Mouse (Mus musculus) heart, postnatal 0 days (tissue): ENCODE results near the gene Ptges3l. TPM values are rescaled to one million over a fixed set of nuclear protein-coding genes. Genes with fewer than 3 reads are reported as not detected.

ENCODE experiments used
- ATAC-seq: fragments of 200-750 bp; cut with Nextera tagmentation; 2 replicates; pipeline ENCODE4 v1.8.0; 2017; ENCODE audit warnings: low read depth, moderate number of reproducible peaks, moderate library complexity; ENCODE audit not compliant: insufficient read depth
- DNase-seq: peaks from one replicate; pipeline ENCODE4 v3.0.0-alpha.2; 2016; ENCODE audit warnings: low spot score
- H3K27ac ChIP-seq: fragments of 300-500 bp; sonication (generic); 2 replicates; pipeline ENCODE4 v1.5.1; 2014; ENCODE audit warnings: low read depth, mild to moderate bottlenecking
- H3K27me3 ChIP-seq: fragments of 300-500 bp; sonication (generic); 2 replicates; pipeline ENCODE4 v1.6.1; 2014; ENCODE audit warnings: low read length, mixed read lengths; ENCODE audit not compliant: control insufficient read depth, insufficient read depth
- H3K36me3 ChIP-seq: fragments of 300-500 bp; sonication (generic); replicated peaks from 2 replicates; pipeline ENCODE4 v1.6.1; 2014; ENCODE audit warnings: low read length, mixed read lengths; ENCODE audit not compliant: control insufficient read depth, insufficient read depth
- H3K4me1 ChIP-seq: fragments of 300-500 bp; sonication (generic); 2 replicates; pipeline ENCODE4 v1.6.1; 2014; ENCODE audit warnings: antibody characterized with exemption; ENCODE audit not compliant: control insufficient read depth, insufficient read depth
- H3K4me2 ChIP-seq: fragments of 300-500 bp; sonication (generic); 2 replicates; pipeline ENCODE4 v1.6.1; 2014; ENCODE audit warnings: low read depth, mild to moderate bottlenecking, low read length, moderate library complexity
- H3K4me3 ChIP-seq: fragments of 300-500 bp; sonication (generic); 2 replicates; pipeline ENCODE4 v1.5.1; 2014; ENCODE audit warnings: low read depth, low read length
- H3K9ac ChIP-seq: fragments of 300-500 bp; sonication (generic); replicated peaks from 2 replicates; pipeline ENCODE4 v1.6.1; 2014; ENCODE audit warnings: low read depth, low read length, mixed read lengths
- H3K9me3 ChIP-seq: fragments of 300-500 bp; sonication (generic); replicated peaks from 2 replicates; pipeline ENCODE4 v1.6.1; 2016; ENCODE audit warnings: low read length; ENCODE audit not compliant: control insufficient read depth
- CTCF ChIP-seq: IDR thresholded peaks from 2 replicates; pipeline ENCODE4 v1.5.1; 2016; ENCODE audit warnings: antibody characterized with exemption, control low read depth, low read depth
- EP300 ChIP-seq: IDR thresholded peaks from 2 replicates; pipeline ENCODE4 v1.6.1; 2016; ENCODE audit warnings: antibody characterized with exemption, low read depth
- WGBS: fragments of 180-500 bp; shearing (Covaris S2); extraction: QIAGEN DNeasy Blood & Tissue Kit; methylation state at CpG from one replicate; pipeline ENCODE4 v1.1.7; 2014; 5-methylcytosine and 5-hydroxymethylcytosine counted together
- polyA plus RNA-seq: library from polyadenylated mRNA; unstranded; fragments of >200 nt; fragmentation: Nextera tagmentation; extraction: Ambion mirVana; gene quantifications from 2 replicates; pipeline ENCODE4 v1.2.1, GENCODE M21; 2015
- total RNA-seq: library from RNA; depleted of rRNA; stranded (reverse); fragments of >200 nt; gene quantifications from 2 replicates; pipeline ENCODE4 v1.2.3, GENCODE M21; 2014; ENCODE audit warnings: low replicate concordance

Gene Ptges3l
- total and polyA plus RNA-seq, 2 experiments from 2014 or later = 32.8 to 86.9 TPM

DNA sequence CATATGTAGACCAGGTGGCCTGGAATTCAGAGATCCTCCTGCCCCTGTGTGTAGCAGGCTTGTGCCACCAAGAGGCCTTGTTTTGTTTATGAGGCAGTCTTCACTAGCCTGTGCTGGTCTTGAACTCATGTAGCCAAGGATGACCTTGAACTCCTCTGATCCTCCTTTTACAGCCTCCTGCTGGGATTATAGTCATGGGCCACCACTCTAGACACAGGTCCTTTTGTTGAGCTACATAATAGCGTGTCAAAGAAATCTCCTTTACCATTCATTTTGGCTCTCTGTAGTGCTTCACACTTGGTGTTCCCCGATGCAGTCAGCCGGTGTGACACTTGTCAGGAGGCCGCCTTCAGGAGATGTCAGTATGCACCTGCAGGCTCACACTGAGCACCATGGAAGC, 11.8 kb upstream of the Ptges3l start:
- H3K36me3 ChIP-seq = peaks cover 34% of the 10 kb centered on the region
- no peak overlapping the region for H3K9ac ChIP-seq
- no peak overlapping the region for H3K4me3 ChIP-seq
- H3K4me1 ChIP-seq = no peaks in the 10 kb centered on the region
- H3K27me3 ChIP-seq = no peaks in the 10 kb centered on the region
- no peak for TF ChIP-seq EP300
- no peak for ATAC-seq
- H3K9me3 ChIP-seq = no peaks in the 10 kb centered on the region
- H3K27ac ChIP-seq = no peak overlapping the region
- 80% methylated on average over 4 of the region's 4 CpGs for WGBS
- no peak for DNase-seq
- H3K4me2 ChIP-seq = no peak overlapping the region

GRCm38 (mm10) chr11:101435831-101436230, 10.7 kb upstream of the Ptges3l start:
- H3K9me3 ChIP-seq = no peaks in the 10 kb centered on the region
- peaks cover 45% of the 10 kb centered on the region for H3K36me3 ChIP-seq
- H3K4me2 ChIP-seq = no peak overlapping the region
- H3K27ac ChIP-seq = no peak overlapping the region
- no peak for ATAC-seq
- no peak for DNase-seq
- no peak overlapping the region for H3K9ac ChIP-seq
- no peaks in the 10 kb centered on the region for H3K27me3 ChIP-seq
- 64% methylated on average over 4 of the region's 4 CpGs for WGBS
- no peak overlapping the region for H3K4me3 ChIP-seq
- no peak for TF ChIP-seq CTCF
- TF ChIP-seq EP300 = no peak
- no peaks in the 10 kb centered on the region for H3K4me1 ChIP-seq

- no peak for TF ChIP-seq CTCF
- TF ChIP-seq EP300 = no peak
- Histone ChIP-seq H3K4me1 (no peaks in the 10 kb centered on the region), H3K27ac (no peak overlapping the region), H3K4me3 (no peak overlapping the region), H3K9ac (no peak overlapping the region), H3K27me3 (no peaks in the 10 kb centered on the region), H3K36me3 (peaks cover 59% of the 10 kb centered on the region), H3K9me3 (no peaks in the 10 kb centered on the region), H3K4me2 (no peak overlapping the region)
- no peak for ATAC-seq
- 73% methylated on average over 13 of the region's 13 CpGs for WGBS
- no peak for DNase-seq
These were observed 8.3 kb upstream of the Ptges3l start for GRCm38 (mm10) chr11:101433396-101433795.

DNA sequence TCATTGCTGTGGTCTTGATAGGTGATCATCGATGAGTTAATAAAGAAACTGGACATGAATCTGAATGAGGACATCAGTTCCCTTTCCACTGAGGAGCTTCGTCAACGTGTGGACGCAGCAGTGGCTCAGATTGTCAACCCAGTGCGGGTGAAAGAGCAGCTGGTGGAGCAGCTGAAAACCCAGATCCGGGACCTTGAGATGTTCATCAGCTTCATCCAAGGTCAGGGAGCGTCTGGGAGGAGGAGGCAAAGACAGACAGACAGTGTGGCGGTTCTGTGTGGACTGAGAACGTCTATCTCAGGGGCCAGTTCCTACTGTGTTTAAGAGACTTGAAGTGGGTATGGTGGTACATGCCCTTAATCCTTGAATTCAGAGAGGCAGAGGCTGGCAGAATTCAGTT, 6.2 kb upstream of the Ptges3l start:
- H3K36me3 ChIP-seq = peaks cover 59% of the 10 kb centered on the region
- no peak overlapping the region for H3K27ac ChIP-seq
- H3K9me3 ChIP-seq = no peaks in the 10 kb centered on the region
- peaks cover under 1% of the 10 kb centered on the region; the same call in 1 of the 2 replicates for H3K4me1 ChIP-seq
- TF ChIP-seq EP300 (no peak), CTCF (no peak)
- ATAC-seq = no peak
- H3K4me3 ChIP-seq = no peak overlapping the region
- no peaks in the 10 kb centered on the region for H3K27me3 ChIP-seq
- H3K9ac ChIP-seq = no peak overlapping the region
- no peak overlapping the region for H3K4me2 ChIP-seq
- 84% methylated on average over 9 of the region's 9 CpGs for WGBS
- DNase-seq = no peak

GRCm38 (mm10) chr11:101426165-101426564, 1.0 kb upstream of the Ptges3l start:
- Histone ChIP-seq H3K36me3 (peaks cover 22% of the 10 kb centered on the region), H3K27me3 (no peaks in the 10 kb centered on the region), H3K4me1 (peaks cover 9% of the 10 kb centered on the region), H3K4me2 (peak overlapping the region; percentile 99), H3K4me3 (peak overlapping the region; percentile 97), H3K27ac (no peak overlapping the region), H3K9ac (no peak overlapping the region), H3K9me3 (no peaks in the 10 kb centered on the region)
- no peak for ATAC-seq
- WGBS = 48% methylated on average over 8 of the region's 8 CpGs
- no peak for DNase-seq
- TF ChIP-seq EP300 = no peak
- TF ChIP-seq CTCF = no peak

- Histone ChIP-seq H3K4me2 (peak within 1 kb of the TSS; percentile 99), H3K9me3 (no peaks in the 10 kb centered on the region), H3K27ac (peak within 1 kb of the TSS; percentile 96), H3K27me3 (no peaks in the 10 kb centered on the region), H3K9ac (peak within 1 kb of the TSS; percentile 88), H3K4me3 (peak within 1 kb of the TSS; percentile 97), H3K36me3 (peaks cover 12% of the 10 kb centered on the region; the same call in 1 of the 2 replicates), H3K4me1 (peaks cover 9% of the 10 kb centered on the region)
- peak; percentile 89 for DNase-seq
- TF ChIP-seq CTCF (no peak), EP300 (no peak)
- ATAC-seq = peak; percentile 83
- under 1% methylated on average over 23 of the region's 23 CpGs for WGBS
These were observed 855 bp downstream of the Ptges3l start, which contains the start of gene Gm27029 for GRCm38 (mm10) chr11:101424105-101424851. Gm27029 (minus strand) TSS chr11:101424796.
